Mouse (Mus musculus) effector memory CD4-positive, alpha-beta T cell, adult 5 months (primary cell): ENCODE measurements around the gene Triml2. TPM values are rescaled to one million over a fixed set of nuclear protein-coding genes. Genes with fewer than 3 reads are reported as not detected.

Source experiments
- polyA plus RNA-seq: library from polyadenylated mRNA; unstranded; fragments of 100-300 nt; shearing (Covaris generic); gene quantifications from one replicate; pipeline ENCODE4 v1.2.1, GENCODE M21; 2017

Triml2 gene
- not detected for polyA plus RNA-seq

GRCm38 (mm10) chr8:43180054-43180690, at the start of gene Triml2:
Gene Triml2, plus strand, starts transcription at chr8:43180541.

GRCm38 (mm10) chr8:43141386-43141785, 39.0 kb upstream of the Triml2 start, which contains the start of gene Triml1:
Gene Triml1, minus strand, starts transcription at chr8:43141486.

Other genes starting within 250 kb of the Triml2 start
- gene Triml1, start 39.1 kb upstream of the Triml2 start, polyA plus RNA-seq: not detected
- not detected for gene Zfp42, start 126.4 kb downstream of the Triml2 start, polyA plus RNA-seq